Mouse (Mus musculus): ENCODE results near the gene Elfn2.

DNA sequence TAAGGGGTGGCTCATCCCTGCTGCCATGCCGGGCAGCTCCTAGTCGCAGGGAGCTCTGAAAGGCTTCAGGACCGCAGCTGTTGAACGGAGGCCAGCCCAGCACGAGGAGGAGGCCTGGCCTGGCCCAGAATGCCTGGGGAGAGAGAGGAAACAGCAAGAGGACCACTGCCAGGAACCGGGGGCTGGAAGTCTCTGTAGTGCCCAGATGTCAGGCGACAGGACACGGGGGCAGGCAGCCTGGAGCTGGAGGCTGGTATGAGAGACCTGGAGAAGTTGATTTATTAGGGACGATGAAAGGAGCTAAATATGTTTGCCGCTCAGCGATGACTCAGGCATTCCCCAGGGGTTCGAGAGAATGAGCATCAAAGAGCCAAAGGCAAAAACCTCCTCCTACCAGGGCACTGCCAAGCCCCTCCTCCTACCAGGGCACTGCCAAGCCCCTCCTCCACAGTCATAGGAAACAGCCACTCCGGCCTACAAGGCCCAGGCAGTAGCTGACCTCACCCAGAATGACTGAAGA lies 94.1 kb downstream of the Elfn2 start:
- TF ChIP-seq POLR2A (IDR thresholded peaks at IDR 0.05; ENCODE audit: insufficient read length, low read depth) (no peak), TCF3 (IDR thresholded peaks at IDR 0.05; ENCODE audit: insufficient read length, low read depth) (no peak), CEBPB (IDR thresholded peaks at IDR 0.05; ENCODE audit: insufficient read depth, poor library complexity, severe bottlenecking) (no peak), MYOD1 (IDR thresholded peaks at IDR 0.05; ENCODE audit: control insufficient read depth in 1 of 3, insufficient read length in 2 of 3, low read depth in 2 of 3) (peak in 2 of 3 experiments; percentile 39 to 65), POLR2AphosphoS2 (IDR thresholded peaks at IDR 0.05; ENCODE audit: insufficient read length, low read depth) (no peak), E2F4 (IDR thresholded peaks at IDR 0.05; ENCODE audit: insufficient read depth) (no peak)
